Mouse (Mus musculus): ENCODE results near the gene Atp6v0b. TPM values are rescaled to one million over a fixed set of nuclear protein-coding genes. Genes with fewer than 3 reads are reported as not detected.

Atp6v0b gene
- polyA plus RNA-seq, 2 experiments: 224 to 262 TPM

- H3K27ac ChIP-seq (replicated peaks; ENCODE audit: low read depth, low read length): no peak overlapping the region
- TF ChIP-seq POLR2A (IDR thresholded peaks at IDR 0.05; ENCODE audit: borderline replicate concordance, extremely low read depth, insufficient read depth, insufficient read length): no peak
- H3K27me3 ChIP-seq (ENCODE audit: control insufficient read depth, insufficient read depth, low read length): no peaks in the 10 kb centered on the region
- ATAC-seq (ENCODE audit: low FRiP score, low read depth) (no peak), DNase-seq (ENCODE audit: low spot score) (no peak)
- H3K9ac ChIP-seq (ENCODE audit: low read depth, low read length, severe bottlenecking): no peak overlapping the region
- peaks cover 34% of the 10 kb centered on the region for H3K36me3 ChIP-seq (ENCODE audit: control insufficient read depth, insufficient read depth, low read length)
- no peaks in the 10 kb centered on the region for H3K9me3 ChIP-seq (ENCODE audit: control insufficient read depth, low read length)
- WGBS: 93% methylated on average over 9 of the region's 9 CpGs
- no peak overlapping the region for H3K4me2 ChIP-seq (replicated peaks; ENCODE audit: low read depth, low read length, severe bottlenecking)
- H3K4me1 ChIP-seq (ENCODE audit: control insufficient read depth, insufficient read depth, low read length): peaks cover 3% of the 10 kb centered on the region; the same call in 1 of the 2 replicates
- no peak overlapping the region for H3K4me3 ChIP-seq (replicated peaks; ENCODE audit: low read length)
These were observed 13.5 kb downstream of the Atp6v0b start for GRCm38 (mm10) chr4:117873615-117874014.

- DNase-seq (ENCODE audit: low spot score) (no peak), ATAC-seq (ENCODE audit: low FRiP score, low read depth) (no peak)
- Histone ChIP-seq H3K36me3 (ENCODE audit: control insufficient read depth, insufficient read depth, low read length) (peaks cover 23% of the 10 kb centered on the region), H3K9ac (ENCODE audit: low read depth, low read length, severe bottlenecking) (peak within 1 kb of the TSS; percentile 41), H3K27ac (replicated peaks; ENCODE audit: low read depth, low read length) (no peak within 1 kb of the TSS), H3K9me3 (ENCODE audit: control insufficient read depth, low read length) (no peaks in the 10 kb centered on the region), H3K4me2 (replicated peaks; ENCODE audit: low read depth, low read length, severe bottlenecking) (peak within 1 kb of the TSS; percentile 40), H3K4me1 (ENCODE audit: control insufficient read depth, insufficient read depth, low read length) (peaks cover 8% of the 10 kb centered on the region; the same call in 1 of the 2 replicates), H3K4me3 (replicated peaks; ENCODE audit: low read length) (0 out of 2 replicates have a peak within 1 kb of the TSS, but pooled peaks have one; percentile 5), H3K27me3 (ENCODE audit: control insufficient read depth, insufficient read depth, low read length) (no peaks in the 10 kb centered on the region)
- 12% methylated on average over 13 of the region's 14 CpGs for WGBS
- TF ChIP-seq POLR2A (IDR thresholded peaks at IDR 0.05; ENCODE audit: borderline replicate concordance, extremely low read depth, insufficient read depth, insufficient read length): no peak
These were observed 14.7 kb downstream of the Atp6v0b start, which contains the start of gene Ccdc24 for GRCm38 (mm10) chr4:117872471-117872886. Gene Ccdc24 (minus strand): TSS chr4:117872557.

GRCm38 (mm10) chr4:117871787-117872186, 15.3 kb downstream of the Atp6v0b start:
- no peak for TF ChIP-seq POLR2A (IDR thresholded peaks at IDR 0.05; ENCODE audit: borderline replicate concordance, extremely low read depth, insufficient read depth, insufficient read length)
- Histone ChIP-seq H3K4me3 (replicated peaks; ENCODE audit: low read length) (no peak overlapping the region), H3K27me3 (ENCODE audit: control insufficient read depth, insufficient read depth, low read length) (no peaks in the 10 kb centered on the region), H3K4me1 (ENCODE audit: control insufficient read depth, insufficient read depth, low read length) (peaks cover 8% of the 10 kb centered on the region; the same call in 1 of the 2 replicates), H3K9ac (ENCODE audit: low read depth, low read length, severe bottlenecking) (no peak overlapping the region), H3K27ac (replicated peaks; ENCODE audit: low read depth, low read length) (no peak overlapping the region), H3K4me2 (replicated peaks; ENCODE audit: low read depth, low read length, severe bottlenecking) (no peak overlapping the region), H3K9me3 (ENCODE audit: control insufficient read depth, low read length) (no peaks in the 10 kb centered on the region), H3K36me3 (ENCODE audit: control insufficient read depth, insufficient read depth, low read length) (peaks cover 16% of the 10 kb centered on the region)
- DNase-seq (ENCODE audit: low spot score) (no peak), ATAC-seq (ENCODE audit: low FRiP score, low read depth) (no peak)
- WGBS: 42% methylated on average over 7 of the region's 7 CpGs

GRCm38 (mm10) chr4:117870437-117870836, 16.7 kb downstream of the Atp6v0b start:
- ATAC-seq (ENCODE audit: low FRiP score, low read depth): no peak
- Histone ChIP-seq H3K4me3 (replicated peaks; ENCODE audit: low read length) (no peak overlapping the region), H3K4me2 (replicated peaks; ENCODE audit: low read depth, low read length, severe bottlenecking) (no peak overlapping the region), H3K27me3 (ENCODE audit: control insufficient read depth, insufficient read depth, low read length) (no peaks in the 10 kb centered on the region), H3K27ac (replicated peaks; ENCODE audit: low read depth, low read length) (no peak overlapping the region), H3K9me3 (ENCODE audit: control insufficient read depth, low read length) (no peaks in the 10 kb centered on the region), H3K36me3 (ENCODE audit: control insufficient read depth, insufficient read depth, low read length) (peaks cover 10% of the 10 kb centered on the region), H3K4me1 (ENCODE audit: control insufficient read depth, insufficient read depth, low read length) (peaks cover 15% of the 10 kb centered on the region; the same call in 1 of the 2 replicates), H3K9ac (ENCODE audit: low read depth, low read length, severe bottlenecking) (no peak overlapping the region)
- no peak for DNase-seq (ENCODE audit: low spot score)
- no peak for TF ChIP-seq POLR2A (IDR thresholded peaks at IDR 0.05; ENCODE audit: borderline replicate concordance, extremely low read depth, insufficient read depth, insufficient read length)
- 50% methylated on average over 1 of the region's 1 CpGs for WGBS

GRCm38 (mm10) chr4:117869317-117869716, 17.8 kb downstream of the Atp6v0b start:
- Histone ChIP-seq H3K36me3 (ENCODE audit: control insufficient read depth, insufficient read depth, low read length) (peaks cover 8% of the 10 kb centered on the region), H3K27me3 (ENCODE audit: control insufficient read depth, insufficient read depth, low read length) (no peaks in the 10 kb centered on the region), H3K4me1 (ENCODE audit: control insufficient read depth, insufficient read depth, low read length) (peaks cover 15% of the 10 kb centered on the region; the same call in 1 of the 2 replicates), H3K27ac (replicated peaks; ENCODE audit: low read depth, low read length) (no peak overlapping the region), H3K4me3 (replicated peaks; ENCODE audit: low read length) (no peak overlapping the region), H3K4me2 (replicated peaks; ENCODE audit: low read depth, low read length, severe bottlenecking) (no peak overlapping the region), H3K9ac (ENCODE audit: low read depth, low read length, severe bottlenecking) (no peak overlapping the region), H3K9me3 (ENCODE audit: control insufficient read depth, low read length) (no peaks in the 10 kb centered on the region)
- DNase-seq (ENCODE audit: low spot score) (no peak), ATAC-seq (ENCODE audit: low FRiP score, low read depth) (peak; percentile 18; the same call in 1 of the 2 replicates)
- no peak for TF ChIP-seq POLR2A (IDR thresholded peaks at IDR 0.05; ENCODE audit: borderline replicate concordance, extremely low read depth, insufficient read depth, insufficient read length)
- whole genome bisulfite sequencing: 55% methylated on average over 9 of the region's 9 CpGs

Measured in limb, embryonic 14.5 days (tissue).